Mouse (Mus musculus): ENCODE results near the gene Ftsj3.
"Not testable (repeated sequence)": the region's sequence is repeated elsewhere in the genome, so short reads cannot be mapped to it uniquely, and the experiment has no call there.

The Ftsj3 gene

DNA sequence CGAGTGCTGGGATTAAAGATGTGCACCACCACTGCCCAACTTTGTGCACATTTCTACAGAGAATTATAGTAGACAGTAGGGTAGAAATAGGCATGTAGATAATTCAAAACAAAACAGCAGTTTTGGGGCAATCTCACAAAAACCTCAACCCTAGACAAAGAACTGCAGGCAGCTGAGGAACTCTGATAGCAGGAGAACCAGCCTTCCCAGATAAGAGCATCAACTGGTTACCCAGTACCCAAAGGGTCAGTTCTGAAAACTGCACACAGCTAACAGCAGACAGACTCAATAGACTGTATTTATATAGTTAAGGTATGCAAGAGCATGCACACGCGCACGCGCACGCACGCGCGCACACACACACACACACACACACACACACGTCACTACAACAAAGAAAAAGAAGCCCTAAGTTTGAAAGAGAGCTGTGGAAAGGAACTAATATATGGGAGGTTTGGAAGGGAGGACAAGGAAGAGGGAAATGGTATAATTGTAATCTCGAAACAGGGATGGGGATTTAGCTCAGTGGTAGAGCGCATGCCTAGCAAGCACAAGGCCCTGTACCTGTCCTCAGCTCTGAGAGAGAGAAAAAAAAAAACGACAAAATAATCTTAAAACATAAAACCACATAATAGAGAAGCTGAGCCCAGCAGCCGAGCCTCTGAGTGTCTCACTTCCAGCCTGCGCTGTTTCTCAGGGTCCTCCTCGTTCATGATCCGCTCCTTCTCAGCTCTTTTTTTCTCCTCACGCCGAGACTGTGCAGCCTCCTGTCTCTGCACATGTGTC is 54.3 kb downstream of the Ftsj3 start:
- no peak for DNase-seq (ENCODE audit: low spot score in 2 of 2)

- DNase-seq (ENCODE audit: low spot score in 2 of 2) = no peak
Observed at GRCm38 (mm10) chr11:106200756-106201155, 55.1 kb downstream of the Ftsj3 start.

DNA sequence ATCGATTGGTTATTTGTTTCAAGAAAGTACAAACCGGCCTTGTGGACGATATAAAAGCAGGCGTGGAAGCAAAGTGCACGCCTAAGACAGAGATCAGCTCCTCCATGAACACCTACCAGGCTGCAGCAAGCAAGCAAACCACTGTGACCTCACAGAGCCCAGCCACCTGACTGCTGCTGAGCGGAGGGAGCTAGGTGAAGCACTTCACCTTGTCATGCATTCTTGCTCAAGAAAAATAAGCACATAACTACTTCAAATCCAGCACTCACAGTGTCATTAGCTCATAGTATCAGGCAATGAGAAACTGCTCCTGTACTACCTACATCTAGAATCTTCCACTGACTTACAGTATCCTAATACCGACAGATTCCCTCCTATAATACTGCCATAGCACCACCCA is 55.9 kb downstream of the Ftsj3 start:
- DNase-seq (ENCODE audit: low spot score in 2 of 2) = not testable (repeated sequence)
